Mouse (Mus musculus) cerebellum, adult 9-11 months (tissue): ENCODE measurements at regions not wholly inside any gene's neighbourhood (a gene's known extent, or its start where the extent isn't known, plus 50 kb on each side); places are given as distances from the start of the nearest gene placed in this dataset.
"Not testable (repeated sequence)": the region's sequence is repeated elsewhere in the genome, so short reads cannot be mapped to it uniquely, and the experiment has no call there.

Source experiments
- DNase-seq: peaks from one replicate; pipeline ENCODE4 v3.0.0; 2022

DNA sequence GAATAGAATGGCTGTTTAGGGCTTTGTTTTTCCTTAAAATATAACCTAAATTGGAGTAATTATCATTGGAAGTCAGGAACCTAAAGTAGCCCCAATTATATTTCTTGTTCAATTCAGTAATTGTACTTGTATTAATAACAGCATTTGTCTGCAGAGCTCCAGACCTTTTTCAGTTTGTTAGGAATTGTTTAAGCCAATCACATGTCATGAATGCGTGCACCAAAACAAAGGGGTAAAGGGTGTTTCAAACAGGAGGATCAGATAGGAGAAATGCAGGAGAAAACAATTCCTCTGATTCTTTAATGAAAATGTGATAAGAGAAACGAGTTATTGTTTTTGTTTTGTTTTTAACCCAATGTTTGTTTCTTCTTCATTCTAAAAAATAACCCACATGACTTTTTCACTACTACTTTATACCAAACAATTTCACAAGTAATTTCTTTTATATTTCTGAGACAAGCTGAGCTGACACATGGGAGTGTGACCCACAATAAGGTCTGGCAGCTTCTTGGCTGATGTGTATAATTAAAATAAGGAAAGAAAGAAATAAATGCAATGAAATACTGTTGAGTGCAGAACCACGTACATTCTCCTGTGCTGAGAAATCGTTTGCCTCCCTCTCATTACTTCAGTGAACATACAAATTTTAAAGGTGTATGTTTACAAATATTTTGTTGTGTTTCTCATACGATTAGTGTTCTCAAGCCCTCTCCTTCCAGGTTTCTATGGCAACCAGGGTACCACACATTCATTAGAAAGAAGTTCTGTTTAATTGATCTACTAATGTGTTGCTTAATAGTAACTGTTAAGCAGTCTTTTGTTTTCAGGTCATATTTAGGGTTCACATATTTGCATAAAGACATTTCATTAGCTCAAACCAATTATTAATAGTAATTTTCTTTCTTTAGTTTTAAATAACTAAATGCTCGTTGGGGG is 397.7 kb downstream of the Isl1 start:
- DNase-seq = no peak

DNA sequence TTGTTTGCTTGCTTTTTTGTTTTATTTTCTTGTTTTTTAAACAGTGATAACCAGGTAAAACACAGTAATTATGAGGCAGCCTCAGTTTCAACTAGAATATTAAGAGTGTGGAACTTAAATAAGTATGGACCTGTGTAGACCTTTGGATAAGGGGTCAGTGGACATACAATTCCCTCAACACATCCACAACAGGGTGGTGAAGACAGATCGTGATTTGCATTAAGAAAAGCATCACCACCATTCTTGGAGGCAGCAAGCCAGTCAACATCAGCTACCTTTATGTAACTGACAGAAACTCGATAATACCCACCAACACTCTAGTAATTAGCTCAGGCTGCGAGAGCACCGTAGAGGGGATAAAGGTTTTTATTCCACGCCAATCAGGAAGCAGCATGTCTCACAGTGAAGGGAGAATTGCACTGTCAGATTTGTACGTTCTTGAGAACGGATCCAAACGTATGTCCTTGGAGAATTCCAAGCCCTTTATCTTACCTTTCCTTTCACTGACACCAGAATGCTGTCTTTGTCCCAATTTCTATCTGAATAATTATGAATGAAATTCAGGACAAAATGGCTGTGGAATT is 398.5 kb downstream of the Isl1 start:
- DNase-seq = no peak

DNA sequence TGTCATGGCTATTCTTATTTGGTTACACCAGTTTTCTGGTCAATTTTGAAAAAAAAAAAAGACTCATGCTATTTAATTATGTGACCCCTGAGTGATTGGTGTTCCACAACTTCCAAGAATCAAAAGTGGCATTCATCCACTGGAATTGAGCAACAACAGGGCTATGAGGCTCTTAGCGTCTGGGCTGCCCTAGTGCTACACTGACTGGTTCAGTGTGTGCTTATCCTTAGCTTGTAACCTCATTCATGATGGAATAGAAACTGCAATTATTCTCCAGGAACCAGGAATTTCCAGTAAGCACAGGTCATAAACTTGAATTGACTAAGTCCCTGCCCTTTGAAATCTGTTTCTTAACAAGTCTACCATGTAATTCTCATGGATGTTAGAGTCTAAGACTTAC is 428.9 kb downstream of the Isl1 start:
- DNase-seq = no peak

DNA sequence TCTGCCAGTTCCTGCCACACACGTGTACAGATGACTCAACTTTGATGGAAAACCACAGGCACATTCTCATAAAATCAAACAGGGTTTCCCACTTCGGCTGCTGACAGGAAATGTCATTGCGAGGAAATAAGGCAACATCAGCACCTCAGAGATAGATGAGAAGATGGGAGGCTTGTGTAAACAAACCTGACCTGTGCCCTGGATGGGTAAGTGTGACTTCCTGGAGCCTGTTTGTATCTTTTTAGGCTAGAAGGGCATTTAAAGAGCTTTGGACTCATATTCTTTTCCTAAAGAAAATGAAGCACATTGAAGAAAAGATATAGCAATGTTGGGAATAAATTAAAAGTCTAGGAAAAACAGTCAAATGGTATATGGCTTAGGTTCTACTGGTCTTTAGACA is 449.0 kb downstream of the Isl1 start:
- no peak for DNase-seq

DNA sequence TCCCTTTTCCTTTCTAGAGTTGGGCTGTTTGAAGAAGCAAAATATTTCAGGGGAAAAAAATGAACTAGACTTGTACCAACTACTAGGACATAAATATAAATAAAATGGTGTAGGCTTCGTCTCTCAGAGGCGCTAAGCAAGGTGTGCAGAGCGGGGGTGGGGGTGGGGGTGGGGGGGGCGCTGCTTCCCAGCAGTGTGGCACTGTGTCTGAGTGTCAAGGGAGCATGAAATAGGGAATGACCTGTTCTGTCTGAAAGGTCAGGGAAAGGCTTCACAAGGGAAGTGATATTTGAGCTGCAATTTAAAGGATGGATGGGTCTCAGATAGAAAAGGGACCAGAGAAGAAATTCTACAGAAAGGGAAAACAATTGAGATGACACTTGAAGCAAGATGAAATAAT is 452.9 kb downstream of the Isl1 start:
- no peak for DNase-seq

DNA sequence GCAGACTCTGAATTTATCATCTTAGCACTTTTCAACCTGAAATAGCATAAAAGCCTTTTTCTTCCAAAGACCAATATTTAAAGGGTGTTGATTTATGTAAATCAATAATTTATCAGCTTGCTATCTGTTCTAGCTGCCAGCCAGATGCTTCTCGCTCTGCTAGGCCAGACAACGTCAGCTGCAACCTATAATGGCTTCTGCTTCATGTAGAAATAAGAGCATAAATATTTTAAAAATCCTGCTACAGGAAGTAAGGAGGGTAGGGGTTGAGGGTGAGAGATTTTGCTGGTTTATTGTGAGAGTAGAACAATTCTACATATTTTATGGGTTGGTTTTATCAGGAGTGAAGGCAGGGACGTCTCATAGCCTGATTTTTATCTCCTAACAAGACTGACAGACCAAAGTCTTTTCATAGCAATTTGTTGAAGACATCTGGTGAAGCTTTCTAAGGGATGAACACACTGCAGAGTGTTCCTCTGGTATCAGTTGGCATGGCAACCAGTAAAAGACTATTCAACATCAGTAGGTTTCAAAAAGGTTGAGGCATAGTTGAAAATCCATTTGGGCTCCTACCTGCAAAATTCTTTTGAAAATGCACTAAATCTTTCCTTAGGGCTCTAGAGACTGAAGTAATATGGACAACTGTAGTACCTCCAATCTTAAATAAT is 456.7 kb downstream of the Isl1 start:
- DNase-seq = no peak

DNA sequence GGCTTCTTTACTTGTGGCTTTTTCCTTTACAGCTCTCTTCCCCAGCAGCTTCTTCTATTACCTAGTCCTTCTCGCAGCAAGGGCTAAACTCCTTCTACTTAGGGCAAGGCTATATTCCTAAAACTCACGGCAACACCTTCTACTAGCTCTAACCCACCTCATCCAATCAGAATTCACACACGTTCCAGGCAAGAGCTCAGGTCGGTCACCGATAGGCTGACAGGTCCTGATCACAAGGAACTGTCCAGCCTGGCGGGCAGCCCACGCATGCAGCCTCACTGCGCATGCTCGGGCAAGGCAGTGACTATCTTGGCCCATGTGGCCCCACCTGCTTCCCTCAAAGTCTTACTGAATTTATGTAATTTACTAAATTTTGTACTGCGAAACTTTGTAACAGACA is 466.4 kb downstream of the Isl1 start:
- DNase-seq = no peak

DNA sequence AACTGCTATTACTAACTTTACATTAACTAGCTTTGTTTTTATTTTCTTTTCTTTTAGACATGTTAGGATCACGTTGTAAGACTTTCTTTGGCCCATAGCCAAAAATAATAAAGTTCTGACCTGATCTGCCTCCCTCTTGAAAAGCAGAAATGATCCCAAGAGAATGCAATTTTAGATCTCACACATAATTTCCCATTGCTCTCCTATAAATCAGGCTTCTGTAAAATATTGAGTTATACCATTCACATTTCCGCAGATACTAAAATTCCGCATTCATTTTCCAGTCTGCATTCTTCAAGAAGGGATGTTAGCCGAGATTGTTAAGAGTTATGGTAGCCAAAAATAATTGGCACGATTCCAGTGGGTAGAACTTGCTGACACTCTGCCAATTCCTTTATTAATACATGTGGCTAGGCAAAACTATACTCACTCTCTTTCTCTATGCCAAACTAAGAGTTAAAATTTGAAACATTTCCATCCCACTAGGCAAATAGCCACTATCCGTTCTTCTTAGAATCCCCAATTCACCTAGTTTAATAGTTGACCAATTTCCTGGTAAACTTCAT is 473.2 kb downstream of the Isl1 start:
- DNase-seq = no peak

DNA sequence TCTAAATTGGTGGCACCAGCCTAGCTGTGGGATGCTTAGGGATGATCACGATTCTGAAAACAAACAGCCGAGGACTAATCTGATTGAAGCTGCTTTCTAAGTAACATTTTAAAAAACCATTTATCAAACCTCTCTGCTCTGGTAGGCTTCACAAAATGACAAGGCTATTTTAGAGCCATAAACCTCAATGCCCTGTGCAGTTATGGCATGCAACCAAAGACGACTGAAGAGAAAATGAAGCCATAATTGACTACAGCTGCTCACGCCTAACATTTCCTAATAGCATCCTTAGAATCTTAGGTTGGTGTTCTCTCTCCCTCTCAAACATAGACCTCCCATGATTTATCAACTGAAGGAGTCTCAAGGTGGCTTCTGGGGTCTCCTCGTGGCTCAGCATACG is 484.3 kb downstream of the Isl1 start:
- no peak for DNase-seq

DNA sequence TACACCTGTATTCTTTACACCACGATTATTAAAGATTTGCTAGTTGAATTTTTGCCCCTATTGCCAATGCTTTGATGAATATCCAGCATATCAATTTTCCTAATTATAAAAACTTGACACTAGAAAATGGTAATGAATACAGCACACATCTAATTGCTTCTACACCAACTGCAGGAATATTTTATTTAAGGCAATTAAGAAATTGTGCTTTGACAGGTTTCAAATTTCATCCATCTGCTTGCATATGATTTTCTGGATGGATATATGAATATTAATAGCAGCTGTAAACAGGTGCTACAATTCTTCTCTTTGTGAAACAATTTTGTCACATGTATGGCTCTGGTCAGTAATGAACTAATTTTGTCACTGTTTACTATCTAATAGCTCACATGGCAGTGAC is 487.0 kb downstream of the Isl1 start:
- DNase-seq = no peak

DNA sequence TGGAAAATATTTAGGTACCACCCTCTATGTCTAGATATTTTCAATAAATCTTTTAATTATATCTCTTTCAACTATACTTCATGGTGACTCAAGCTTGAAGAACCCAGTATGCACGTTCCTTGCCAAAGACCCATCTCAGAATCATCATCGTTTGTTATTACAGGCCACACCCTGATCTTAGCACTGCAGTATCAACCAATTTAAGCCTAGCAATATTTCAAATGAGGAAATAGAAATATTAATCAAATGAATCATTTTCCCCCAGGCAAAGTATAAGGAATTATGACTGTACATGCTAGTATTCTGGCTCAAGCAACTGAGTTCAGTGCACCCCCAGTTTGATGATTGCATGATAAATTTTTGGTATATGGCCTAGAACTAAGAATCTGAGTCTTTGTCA is 495.3 kb downstream of the Isl1 start:
- no peak for DNase-seq

DNA sequence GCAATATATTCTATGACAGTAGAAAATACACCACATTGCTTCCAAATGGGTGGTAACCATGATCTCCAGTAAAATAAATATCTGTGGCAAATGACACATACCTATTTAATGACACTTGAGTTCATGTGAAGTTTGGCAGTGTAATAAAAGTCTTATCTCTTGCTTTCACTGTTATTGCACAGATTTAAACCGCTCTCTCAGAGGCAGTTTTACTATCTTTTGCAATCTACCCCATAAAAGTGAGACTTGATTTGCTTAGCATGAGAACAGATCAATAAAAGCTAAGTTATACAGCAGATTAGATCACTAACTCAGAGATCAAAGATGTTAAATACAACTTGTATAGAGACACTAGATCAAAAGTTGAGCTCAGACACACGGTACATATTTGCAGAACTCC is 510.2 kb downstream of the Isl1 start:
- DNase-seq = no peak

DNA sequence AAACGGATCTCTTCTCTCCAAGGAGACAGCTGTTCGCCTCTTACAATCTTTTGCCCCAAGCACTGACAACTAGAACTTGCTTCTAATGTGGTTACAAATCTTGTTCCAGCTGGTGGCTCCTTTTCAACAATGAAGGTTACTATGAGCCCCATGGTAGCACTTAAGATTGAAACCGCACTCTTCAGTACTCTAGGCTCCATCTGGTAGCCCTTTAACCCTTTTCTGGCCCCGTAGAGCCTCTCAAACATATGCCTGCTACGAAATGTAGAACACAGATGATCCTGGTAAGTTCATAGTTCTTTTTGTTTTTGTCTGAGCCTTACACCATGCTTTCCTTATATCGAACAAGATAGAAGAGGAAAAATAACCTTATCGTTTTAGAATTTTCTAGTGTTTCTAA is 558.2 kb downstream of the Isl1 start:
- DNase-seq = no peak

DNA sequence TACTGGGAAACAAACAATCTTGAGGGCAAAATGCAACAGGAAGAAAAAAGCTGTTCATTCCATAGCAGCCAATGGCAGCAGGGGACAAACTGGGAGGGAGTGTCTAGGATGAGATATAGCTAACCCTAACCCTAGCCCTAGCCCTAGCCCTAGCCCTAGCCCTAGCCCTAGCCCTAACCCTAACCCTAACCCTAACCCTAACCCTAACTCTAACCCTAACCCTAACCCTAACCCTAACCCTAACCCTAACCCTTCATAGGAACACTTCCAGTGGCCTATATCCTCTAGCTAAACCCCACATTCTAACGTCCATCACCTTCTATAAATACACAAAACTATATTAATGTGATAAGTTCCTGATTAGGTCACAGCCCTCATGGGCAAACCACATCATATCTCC is 567.4 kb downstream of the Isl1 start:
- DNase-seq = not testable (repeated sequence)

DNA sequence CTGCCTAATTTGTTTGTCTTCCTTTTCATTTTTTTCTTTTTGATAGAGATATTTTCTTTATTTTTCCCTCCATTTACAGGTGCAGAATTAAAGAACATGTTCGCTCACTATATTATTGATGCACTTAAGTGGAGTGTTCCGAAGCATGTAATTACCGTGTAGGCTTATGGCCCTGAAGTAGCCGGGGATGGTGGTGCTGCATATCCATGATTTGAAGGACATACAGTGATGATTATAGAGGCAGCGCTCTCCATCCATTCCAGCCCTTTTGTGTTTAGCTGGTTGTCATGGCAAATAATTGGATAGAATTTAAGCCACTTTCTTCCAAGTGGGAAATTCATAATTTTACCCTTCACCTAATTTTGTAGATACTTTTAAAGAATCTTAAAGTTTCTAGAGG is 581.5 kb downstream of the Isl1 start:
- no peak for DNase-seq

DNA sequence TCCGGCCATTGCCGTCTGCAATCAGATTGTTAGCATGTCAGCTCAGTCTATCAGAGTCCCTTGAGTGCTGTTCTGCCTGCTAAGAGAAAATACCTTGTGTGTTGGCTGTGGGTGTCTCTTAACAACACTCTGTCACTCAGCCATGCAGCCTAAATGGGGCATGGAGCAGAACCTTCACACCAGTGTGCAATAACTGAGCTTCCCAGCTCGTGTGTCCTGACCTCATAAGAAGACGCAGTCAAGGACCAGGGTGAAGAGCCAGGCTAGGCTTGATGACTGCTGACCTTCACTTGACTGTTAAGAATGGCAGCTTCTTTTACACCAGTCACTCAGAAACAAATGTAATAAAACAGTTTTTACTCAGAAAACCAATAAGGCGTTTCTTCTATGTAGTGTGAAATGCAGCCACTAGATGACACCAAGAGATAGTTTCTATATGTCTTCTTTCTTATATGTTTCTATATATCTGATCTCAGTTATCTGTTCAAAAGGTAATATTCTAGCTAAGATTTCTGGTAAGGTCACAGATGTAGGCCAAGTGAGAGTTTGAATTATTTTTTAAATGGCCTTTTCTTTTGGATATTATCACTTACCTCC is 584.0 kb downstream of the Isl1 start:
- no peak for DNase-seq

DNA sequence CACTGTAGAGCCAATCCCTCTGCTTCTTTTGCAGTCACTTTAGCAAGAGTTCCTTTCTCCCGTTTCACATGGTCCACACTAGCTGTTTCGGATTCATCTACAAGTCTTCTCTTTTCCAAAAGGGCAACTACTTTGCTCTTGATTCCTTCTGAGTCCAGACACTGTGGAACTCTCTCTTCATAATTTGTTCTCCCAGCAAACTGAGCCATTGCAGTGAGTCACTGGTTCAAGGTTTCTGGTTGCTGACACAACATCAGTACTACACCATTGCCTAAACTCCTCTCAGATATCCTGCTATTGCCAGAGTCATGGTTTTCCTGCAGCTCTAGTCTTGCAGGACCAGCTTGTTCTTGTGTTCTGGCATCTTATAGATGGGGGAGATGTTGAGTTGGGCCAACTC is 590.2 kb downstream of the Isl1 start:
- DNase-seq = no peak

DNA sequence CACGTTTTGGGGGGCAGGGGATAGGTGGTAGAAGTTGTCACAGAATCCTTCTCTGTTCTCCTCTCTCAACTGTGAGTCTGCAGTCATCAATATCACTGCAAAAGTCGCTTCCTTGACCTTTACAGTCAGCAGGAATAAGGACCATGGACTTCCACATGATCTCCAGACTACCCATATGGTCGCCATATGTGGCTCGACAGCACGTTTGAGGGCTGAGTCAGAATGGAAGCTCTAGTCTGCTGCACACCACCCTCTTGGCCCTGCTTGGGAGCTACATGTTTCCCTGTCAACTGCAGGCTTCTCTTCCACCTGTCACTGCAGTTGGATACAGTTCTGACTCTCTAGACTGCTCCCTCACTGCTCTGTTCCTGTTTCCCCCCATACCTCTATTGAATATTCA is 590.6 kb downstream of the Isl1 start:
- DNase-seq = no peak

DNA sequence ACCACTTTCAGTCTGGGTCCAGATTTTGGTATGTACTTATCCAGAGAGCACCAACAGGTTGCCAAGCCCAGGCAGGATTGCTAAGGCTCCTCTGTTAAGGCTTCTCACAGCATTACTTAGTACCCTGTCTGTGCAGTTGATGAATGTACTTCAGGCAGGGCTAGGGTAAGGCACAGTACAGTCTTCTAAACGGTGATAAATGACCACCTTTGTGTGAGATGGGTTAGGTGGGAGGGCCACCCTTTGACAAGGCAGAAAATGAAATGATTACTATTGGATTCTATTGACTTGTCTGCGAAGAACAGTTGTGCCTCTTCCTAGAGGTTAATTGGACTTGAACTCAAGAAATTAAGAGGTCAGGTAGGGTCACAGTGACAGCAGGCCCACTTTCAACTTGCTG is 594.4 kb upstream of the Itga1 start:
- no peak for DNase-seq

DNA sequence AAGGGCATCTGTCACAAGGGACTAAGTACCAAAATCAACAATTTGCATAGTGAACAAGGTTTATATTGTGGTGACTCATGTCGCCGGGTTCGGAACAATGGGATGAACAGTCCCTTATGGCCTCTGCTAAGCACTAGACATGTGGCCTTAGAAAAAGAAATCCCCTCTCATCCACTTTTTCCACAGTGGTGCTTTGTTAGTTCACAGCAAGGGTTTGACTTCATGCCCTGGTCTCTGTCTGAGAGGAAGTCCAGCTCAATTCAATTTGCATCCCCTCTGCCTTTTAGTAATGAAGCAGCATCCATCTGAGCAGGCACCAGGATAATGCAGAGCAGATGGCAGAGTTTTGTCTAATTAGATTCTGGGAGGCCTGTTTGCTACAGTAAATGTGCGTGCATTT is 585.7 kb upstream of the Itga1 start:
- no peak for DNase-seq

DNA sequence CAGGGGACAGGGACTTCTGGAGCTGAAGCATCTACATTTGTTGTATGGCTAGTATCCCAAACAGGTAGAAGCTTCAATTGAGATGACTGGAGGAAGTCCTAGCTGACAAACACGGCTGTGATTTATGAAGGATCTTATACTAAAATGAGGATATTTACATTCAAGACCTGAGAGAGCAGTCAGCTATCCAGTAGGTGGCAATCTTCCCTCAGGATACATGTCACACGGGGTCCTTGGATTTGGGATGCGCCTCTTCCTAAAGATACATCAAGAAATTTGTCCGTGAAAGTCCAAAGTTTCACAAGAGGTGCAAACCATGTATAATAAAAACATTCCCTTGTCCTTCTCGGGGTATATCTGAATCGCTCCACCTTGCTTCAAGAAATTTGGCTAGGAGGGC is 577.8 kb upstream of the Itga1 start:
- DNase-seq = no peak

DNA sequence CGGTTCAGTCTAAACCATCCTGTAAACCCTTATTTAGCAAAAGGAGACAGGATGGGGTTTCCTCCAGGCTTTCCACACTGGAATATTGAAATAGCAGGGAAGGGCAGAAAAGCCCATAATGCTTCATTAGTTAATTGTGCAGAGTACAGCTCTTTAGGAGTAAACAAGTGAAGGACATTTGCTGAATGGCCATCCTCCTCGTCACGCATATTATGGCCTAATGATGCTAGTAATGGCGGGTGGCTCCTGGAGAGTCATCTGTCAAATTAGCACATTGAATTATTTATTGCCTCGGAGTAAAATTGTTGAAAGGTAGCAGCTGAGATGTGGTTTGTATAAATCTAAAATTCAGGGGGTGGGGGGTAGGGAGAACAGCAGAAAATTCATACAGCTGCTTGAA is 575.1 kb upstream of the Itga1 start:
- no peak for DNase-seq

DNA sequence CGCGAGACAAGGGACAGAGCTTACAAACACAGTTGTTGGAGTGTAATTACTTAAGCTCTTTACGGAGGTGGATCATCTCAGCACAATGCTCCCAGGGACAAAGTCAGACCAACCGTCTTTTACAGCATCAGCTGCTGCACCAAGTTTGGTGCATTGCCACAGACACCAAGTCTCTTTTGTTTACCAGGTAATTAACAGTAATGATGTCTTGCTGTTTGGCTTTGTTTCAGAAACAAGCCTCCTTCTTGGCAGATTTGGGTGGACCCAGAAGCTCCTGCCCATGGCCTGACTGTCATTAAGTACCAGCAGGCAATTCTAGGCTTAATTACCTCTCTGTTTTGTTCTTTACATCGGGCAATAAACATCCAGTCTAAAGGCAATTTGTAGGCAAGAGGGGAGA is 572.0 kb upstream of the Itga1 start:
- DNase-seq = no peak

DNA sequence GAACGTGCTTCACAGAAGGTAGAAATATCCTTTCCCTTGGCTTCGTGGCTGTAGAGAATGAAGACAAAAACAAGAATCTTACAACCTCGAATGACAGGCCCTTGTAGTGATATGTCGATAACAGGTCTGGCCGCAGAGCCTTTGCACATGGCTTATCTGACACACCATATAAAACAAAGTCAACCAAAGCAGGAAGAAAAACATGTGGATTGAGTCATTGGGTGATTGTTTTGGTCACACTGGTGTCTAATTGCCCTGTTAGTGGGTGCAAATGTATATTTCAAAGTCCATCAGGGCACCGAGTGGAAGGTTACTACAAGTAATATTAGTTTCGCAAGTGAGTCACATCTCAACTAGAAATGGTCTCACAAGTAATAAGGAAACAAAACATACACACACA is 569.9 kb upstream of the Itga1 start:
- DNase-seq = no peak
